Mouse (Mus musculus) yolk sac, embryonic 10.5 days (tissue): ENCODE data around the gene Adssl1.

Source experiments
- DNase-seq: peaks from one replicate; pipeline ENCODE4 v3.0.0-alpha.2; 2017; ENCODE audit warnings: low spot score

Adssl1 gene

GRCm38 (mm10) chr12:112623742-112624141, 3.9 kb downstream of the Adssl1 start:
- DNase-seq = no peak

GRCm38 (mm10) chr12:112625700-112626099, 5.9 kb downstream of the Adssl1 start:
- no peak for DNase-seq

- DNase-seq = no peak
Measured at GRCm38 (mm10) chr12:112626455-112626854, 6.6 kb downstream of the Adssl1 start.

GRCm38 (mm10) chr12:112627097-112627881, 7.4 kb downstream of the Adssl1 start:
- no peak for DNase-seq

- no peak for DNase-seq
Measured at GRCm38 (mm10) chr12:112628197-112628596, 8.4 kb downstream of the Adssl1 start.

- DNase-seq = peak; percentile 88
Measured at GRCm38 (mm10) chr12:112628928-112629721, 9.3 kb downstream of the Adssl1 start.

- DNase-seq = no peak
Measured at GRCm38 (mm10) chr12:112630029-112630428, 10.2 kb downstream of the Adssl1 start.

- DNase-seq = no peak
Measured at GRCm38 (mm10) chr12:112630796-112631195, 11.0 kb downstream of the Adssl1 start.

GRCm38 (mm10) chr12:112631472-112631871, 11.6 kb downstream of the Adssl1 start:
- no peak for DNase-seq

- DNase-seq = no peak
Measured at GRCm38 (mm10) chr12:112632084-112632777, 12.4 kb downstream of the Adssl1 start.

- DNase-seq = no peak
Measured at GRCm38 (mm10) chr12:112632907-112633306, 13.1 kb downstream of the Adssl1 start.

- no peak for DNase-seq
Measured at GRCm38 (mm10) chr12:112633686-112634085, 13.8 kb downstream of the Adssl1 start.

GRCm38 (mm10) chr12:112639526-112639925, 19.7 kb downstream of the Adssl1 start:
- DNase-seq = no peak

GRCm38 (mm10) chr12:112643126-112643525, 23.3 kb downstream of the Adssl1 start:
- DNase-seq = no peak

- DNase-seq = peak; percentile 100
Measured at GRCm38 (mm10) chr12:112644180-112644854, 24.5 kb downstream of the Adssl1 start, which contains the start of gene Siva1. Gene Siva1, plus strand, starts transcription at chr12:112644679.

GRCm38 (mm10) chr12:112644855-112645506, 25.1 kb downstream of the Adssl1 start:
- DNase-seq = peak; percentile 23

GRCm38 (mm10) chr12:112646139-112646538, 26.3 kb downstream of the Adssl1 start:
- no peak for DNase-seq

- no peak for DNase-seq
Measured at GRCm38 (mm10) chr12:112648081-112648480, 28.2 kb downstream of the Adssl1 start.

GRCm38 (mm10) chr12:112651778-112652439, 32.1 kb downstream of the Adssl1 start:
- DNase-seq = no peak

- peak; percentile 73 for DNase-seq
Measured at GRCm38 (mm10) chr12:112653157-112653824, 33.4 kb downstream of the Adssl1 start.
